Mouse (Mus musculus) stomach, postnatal 0 days (tissue): ENCODE measurements around the gene Cutal.
A peak's percentile ranks its signal among the peaks of the same experiment; 100 is the strongest.

Source experiments
- CTCF ChIP-seq: IDR thresholded peaks from 2 replicates; pipeline ENCODE4 v1.5.1; 2016; ENCODE audit warnings: antibody characterized with exemption, low read depth, mild to moderate bottlenecking, moderate library complexity
- EP300 ChIP-seq: optimal IDR thresholded peaks from 2 replicates; pipeline ENCODE3; 2016; ENCODE audit warnings: antibody characterized with exemption

GRCm38 (mm10) chr2:34870520-34871474 is 3.4 kb upstream of the Cutal start:
- peak; percentile 100 for TF ChIP-seq EP300
- TF ChIP-seq CTCF, result peak; percentile 12; the same call in 1 of the 2 replicates
